Mouse (Mus musculus) myocyte (in vitro differentiated cells): ENCODE data around the gene Gm45717.

Source experiments
- E2F4 ChIP-seq: IDR thresholded peaks from one replicate; pipeline ENCODE4 v1.6.1; 2011; ENCODE audit warnings: mild to moderate bottlenecking, control low read depth, moderate library complexity; ENCODE audit not compliant: insufficient read depth
- MYOD1 ChIP-seq, 3 experiments: IDR thresholded peaks; one replicate each; pipeline ENCODE4 v1.6.1; 2011; ENCODE audit warnings: control low read depth in 2 of 3, low read depth in 2 of 3, mild to moderate bottlenecking in 2 of 3, moderate library complexity in 1 of 3; ENCODE audit not compliant: insufficient read length in 2 of 3, control insufficient read depth in 1 of 3
- POLR2A ChIP-seq: IDR thresholded peaks from one replicate; pipeline ENCODE4 v1.6.1; 2011; ENCODE audit warnings: low read depth, mild to moderate bottlenecking, control low read depth, moderate library complexity; ENCODE audit not compliant: insufficient read length
- USF1 ChIP-seq: IDR thresholded peaks from one replicate; pipeline ENCODE4 v1.6.1; 2011; ENCODE audit warnings: low read depth, mild to moderate bottlenecking, control low read depth, moderate library complexity

DNA sequence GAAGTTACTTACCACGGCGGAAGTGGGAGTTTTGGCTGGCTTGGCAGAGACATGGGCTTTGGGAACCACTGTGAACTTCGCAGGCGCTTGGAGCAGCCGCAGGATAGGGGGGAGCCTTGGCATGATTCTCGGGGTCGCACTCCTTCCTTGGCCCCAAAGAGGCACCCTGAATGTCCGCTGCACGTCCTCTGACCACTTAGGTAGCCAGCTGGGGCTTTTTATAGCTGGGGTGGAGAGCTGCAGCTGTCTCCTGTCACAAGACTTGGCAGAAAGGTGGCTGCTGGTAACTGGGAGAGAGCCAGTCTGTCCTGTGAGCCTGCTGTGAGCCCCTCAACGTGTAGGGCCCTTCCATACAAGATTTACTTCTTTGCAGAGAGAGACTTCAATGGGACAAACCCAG is 55.5 kb downstream of the Gm45717 start, which contains the start of gene Cox8b:
- peak; percentile 65 to 80 (median 76) for TF ChIP-seq MYOD1 (IDR thresholded peaks at IDR 0.05; ENCODE audit: control insufficient read depth in 1 of 3, insufficient read length in 2 of 3, low read depth in 2 of 3)
- TF ChIP-seq USF1, result no peak
- peak; percentile 68 for TF ChIP-seq POLR2A
- TF ChIP-seq E2F4, result no peak
